Mouse (Mus musculus) stomach, postnatal 0 days (tissue): Measurements from ENCODE around the gene Lct.

ENCODE experiments used
- CTCF ChIP-seq: IDR thresholded peaks from 2 replicates; pipeline ENCODE4 v1.5.1; 2016; ENCODE audit warnings: antibody characterized with exemption, low read depth, mild to moderate bottlenecking, moderate library complexity
- EP300 ChIP-seq: optimal IDR thresholded peaks from 2 replicates; pipeline ENCODE3; 2016; ENCODE audit warnings: antibody characterized with exemption

- TF ChIP-seq EP300, result no peak
- no peak for TF ChIP-seq CTCF
Measured at GRCm38 (mm10) chr1:128357452-128357851, 29.3 kb upstream of the Lct start.
